Mouse (Mus musculus) forebrain, embryonic 13.5 days (tissue): ENCODE measurements around the gene Spc25. TPM values are rescaled to one million over a fixed set of nuclear protein-coding genes. Genes with fewer than 3 reads are reported as not detected.

Experiments
- ATAC-seq: fragments of 200-750 bp; cut with Nextera tagmentation; 2 replicates; pipeline ENCODE4 v1.8.0; 2017
- H3K27ac ChIP-seq: fragments of 300-500 bp; sonication (generic); 2 replicates; pipeline ENCODE4 v1.5.1; 2015; ENCODE audit warnings: inconsistent platforms, mild to moderate bottlenecking, moderate library complexity
- H3K27me3 ChIP-seq: fragments of 300-500 bp; sonication (generic); 2 replicates; pipeline ENCODE4 v1.6.1; 2015; ENCODE audit warnings: mild to moderate bottlenecking, inconsistent platforms
- H3K36me3 ChIP-seq: fragments of 300-500 bp; sonication (generic); 2 replicates; pipeline ENCODE4 v1.6.1; 2015; ENCODE audit warnings: mild to moderate bottlenecking, inconsistent platforms; ENCODE audit not compliant: poor library complexity, severe bottlenecking
- H3K4me1 ChIP-seq: fragments of 300-500 bp; sonication (generic); 2 replicates; pipeline ENCODE4 v1.6.1; 2015; ENCODE audit warnings: inconsistent platforms
- H3K4me2 ChIP-seq: fragments of 300-500 bp; sonication (generic); 2 replicates; pipeline ENCODE4 v1.6.1; 2015; ENCODE audit warnings: inconsistent platforms, mild to moderate bottlenecking, moderate library complexity
- H3K4me3 ChIP-seq: fragments of 300-500 bp; sonication (generic); 2 replicates; pipeline ENCODE4 v1.5.1; 2015; ENCODE audit warnings: mild to moderate bottlenecking, inconsistent platforms
- H3K9ac ChIP-seq: fragments of 300-500 bp; sonication (generic); 2 replicates; pipeline ENCODE4 v1.6.1; 2015; ENCODE audit warnings: mild to moderate bottlenecking, inconsistent platforms
- H3K9me3 ChIP-seq: fragments of 300-500 bp; sonication (generic); replicated peaks from 2 replicates; pipeline ENCODE4 v1.6.1; 2016; ENCODE audit warnings: inconsistent platforms
- WGBS: fragments of 180-500 bp; shearing (Covaris S2); methylation state at CpG from one replicate; pipeline ENCODE4 v1.1.7; 2015; 5-methylcytosine and 5-hydroxymethylcytosine counted together
- polyA plus RNA-seq: library from polyadenylated mRNA; unstranded; fragments of >200 nt; fragmentation: Nextera tagmentation; extraction: Ambion mirVana; gene quantifications from 2 replicates; pipeline ENCODE4 v1.2.1, GENCODE M21; 2015

Gene Spc25
- polyA plus RNA-seq, 1 experiment from 2014 or later = 226 TPM

- WGBS = 22% methylated on average over 5 of the region's 5 CpGs
- Histone ChIP-seq H3K9ac (no peak overlapping the region), H3K27ac (no peak overlapping the region), H3K9me3 (no peaks in the 10 kb centered on the region), H3K4me1 (no peaks in the 10 kb centered on the region), H3K36me3 (no peaks in the 10 kb centered on the region), H3K4me2 (no peak overlapping the region), H3K27me3 (peaks cover 11% of the 10 kb centered on the region; the same call in 1 of the 2 replicates), H3K4me3 (no peak overlapping the region)
- no peak for ATAC-seq
Measured at GRCm38 (mm10) chr2:69221868-69222416, 15.9 kb upstream of the Spc25 start.

- Histone ChIP-seq H3K4me1 (0 out of 2 replicates have a peak, but pooled peaks cover 5% of the 10 kb centered on the region), H3K9ac (no peak overlapping the region), H3K36me3 (no peaks in the 10 kb centered on the region), H3K27me3 (no peaks in the 10 kb centered on the region), H3K9me3 (no peaks in the 10 kb centered on the region), H3K4me2 (no peak overlapping the region), H3K4me3 (no peak overlapping the region), H3K27ac (no peak overlapping the region)
- WGBS = 67% methylated on average over 7 of the region's 7 CpGs
- ATAC-seq = no peak
Measured at GRCm38 (mm10) chr2:69215242-69215641, 9.2 kb upstream of the Spc25 start.

DNA sequence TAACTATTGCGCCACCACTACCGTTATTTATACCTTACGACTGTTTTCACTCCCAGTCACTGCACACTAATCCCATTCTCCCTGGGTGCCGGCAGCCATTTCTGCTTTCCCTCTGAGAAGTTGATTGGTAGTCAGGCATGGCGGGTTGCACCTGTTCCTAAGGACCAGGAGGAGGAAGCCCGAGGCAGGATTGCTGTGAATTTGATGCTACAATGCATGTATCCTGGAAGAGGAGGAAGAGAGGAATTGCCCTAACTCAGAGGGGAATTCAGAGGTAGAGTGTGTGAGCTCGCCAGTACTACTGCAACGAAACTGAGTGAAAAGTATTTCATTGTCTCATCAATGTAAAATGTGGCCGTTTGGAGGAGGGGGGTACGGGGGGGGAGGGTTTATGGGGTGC, 6.7 kb upstream of the Spc25 start:
- 68% methylated on average over 10 of the region's 10 CpGs for WGBS
- no peaks in the 10 kb centered on the region for H3K27me3 ChIP-seq
- H3K36me3 ChIP-seq = no peaks in the 10 kb centered on the region
- no peak overlapping the region for H3K4me2 ChIP-seq
- ATAC-seq = no peak
- H3K9ac ChIP-seq = no peak overlapping the region
- H3K27ac ChIP-seq = no peak overlapping the region
- H3K4me3 ChIP-seq = no peak overlapping the region
- no peaks in the 10 kb centered on the region for H3K9me3 ChIP-seq
- H3K4me1 ChIP-seq = 0 out of 2 replicates have a peak, but pooled peaks cover 5% of the 10 kb centered on the region

GRCm38 (mm10) chr2:69210773-69211172, 4.8 kb upstream of the Spc25 start, which contains the start of gene G6pc2:
Gene G6pc2, plus strand, starts transcription at chr2:69211073.
- 82% methylated on average over 7 of the region's 7 CpGs for WGBS
- Histone ChIP-seq H3K4me2 (no peak within 1 kb of the TSS), H3K9ac (no peak within 1 kb of the TSS), H3K4me1 (0 out of 2 replicates have a peak, but pooled peaks cover 3% of the 10 kb centered on the region), H3K9me3 (no peaks in the 10 kb centered on the region), H3K36me3 (no peaks in the 10 kb centered on the region), H3K27ac (no peak within 1 kb of the TSS), H3K4me3 (no peak within 1 kb of the TSS), H3K27me3 (no peaks in the 10 kb centered on the region)
- ATAC-seq = no peak

DNA sequence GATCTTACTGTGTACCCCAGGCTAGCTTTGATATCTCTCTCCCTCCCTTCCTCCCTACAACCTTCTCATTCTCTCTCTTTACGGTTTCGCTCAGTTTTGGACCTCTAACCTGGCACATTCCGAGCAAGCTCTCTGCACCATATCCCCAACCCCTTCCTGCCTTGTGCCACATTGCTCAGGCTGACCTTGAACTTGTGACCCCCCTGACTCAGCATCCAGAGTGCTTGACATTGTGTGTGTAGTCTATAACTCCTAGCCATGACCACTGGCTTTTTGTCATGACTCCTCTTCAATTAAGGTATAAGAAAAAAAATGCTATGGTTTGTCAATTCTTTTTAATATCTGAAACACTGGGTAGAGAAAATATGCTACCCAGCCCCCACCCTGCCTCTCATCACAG, 3.7 kb upstream of the Spc25 start:
- no peak overlapping the region for H3K9ac ChIP-seq
- no peak for ATAC-seq
- H3K4me2 ChIP-seq = no peak overlapping the region
- H3K36me3 ChIP-seq = no peaks in the 10 kb centered on the region
- H3K27ac ChIP-seq = no peak overlapping the region
- peaks cover 11% of the 10 kb centered on the region for H3K4me1 ChIP-seq
- no peaks in the 10 kb centered on the region for H3K9me3 ChIP-seq
- no peaks in the 10 kb centered on the region for H3K27me3 ChIP-seq
- H3K4me3 ChIP-seq = no peak overlapping the region
- WGBS = 91% methylated on average over 3 of the region's 3 CpGs

GRCm38 (mm10) chr2:69206523-69206922, 529 bp upstream of the Spc25 start:
- ATAC-seq = peak; percentile 17; the same call in 1 of the 2 replicates
- no peak overlapping the region for H3K4me2 ChIP-seq

DNA sequence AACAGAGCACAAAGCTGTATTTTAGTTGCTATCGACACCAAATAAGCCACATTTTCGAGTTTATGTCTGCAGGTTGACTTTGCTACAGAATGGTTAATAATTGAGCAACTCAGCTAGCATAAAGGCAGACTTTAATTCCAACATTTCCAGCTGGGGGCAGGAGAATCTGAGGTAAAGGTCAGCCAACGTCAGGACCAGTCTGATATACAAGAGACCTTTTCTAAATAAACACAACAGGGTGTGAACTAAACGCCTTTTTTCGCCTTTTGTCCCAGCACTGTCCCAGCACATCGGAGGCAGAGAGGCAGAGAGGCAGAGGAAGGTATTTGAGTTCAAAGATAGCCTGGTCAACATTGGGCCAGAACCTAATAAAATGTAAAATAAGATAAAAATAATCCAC, 809 bp downstream of the Spc25 start:
- H3K27me3 ChIP-seq = no peaks in the 10 kb centered on the region
- no peak for ATAC-seq
- no peak overlapping the region for H3K27ac ChIP-seq
- WGBS = 16% methylated on average over 6 of the region's 6 CpGs
- H3K4me1 ChIP-seq = peaks cover 17% of the 10 kb centered on the region
- H3K4me2 ChIP-seq = peak overlapping the region; percentile 83
- peaks cover 19% of the 10 kb centered on the region for H3K36me3 ChIP-seq
- peak overlapping the region; percentile 81 for H3K9ac ChIP-seq
- no peaks in the 10 kb centered on the region for H3K9me3 ChIP-seq
- peak overlapping the region; percentile 86 for H3K4me3 ChIP-seq

More at GRCm38 (mm10) chr2:69206523-69206922, 529 bp upstream of the Spc25 start:
- Histone ChIP-seq H3K27me3 (no peaks in the 10 kb centered on the region), H3K36me3 (peaks cover 10% of the 10 kb centered on the region), H3K4me3 (no peak overlapping the region), H3K4me1 (peaks cover 17% of the 10 kb centered on the region), H3K9me3 (no peaks in the 10 kb centered on the region), H3K27ac (no peak overlapping the region), H3K9ac (no peak overlapping the region)
- WGBS = 30% methylated on average over 7 of the region's 7 CpGs

DNA sequence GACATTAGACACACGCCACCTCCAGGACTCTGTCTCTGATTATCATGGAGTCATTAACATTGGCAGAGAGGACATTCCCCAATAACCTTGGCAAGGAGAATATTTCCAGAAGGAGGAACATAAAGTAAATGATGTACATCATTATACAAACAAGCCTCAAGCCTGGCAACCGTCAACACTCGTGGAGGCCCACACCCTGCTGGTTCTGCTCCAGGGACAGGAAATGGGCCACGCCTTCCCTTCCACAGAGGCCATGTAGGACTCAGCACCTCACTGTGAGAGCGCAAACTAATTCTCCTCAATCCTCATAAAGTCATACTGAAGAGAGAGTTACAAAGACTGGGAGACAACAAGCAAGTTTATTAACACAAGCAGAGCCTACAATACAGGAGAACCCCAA, 12.4 kb downstream of the Spc25 start:
- Histone ChIP-seq H3K36me3 (peaks cover 41% of the 10 kb centered on the region), H3K9ac (no peak overlapping the region), H3K4me2 (no peak overlapping the region), H3K4me1 (no peaks in the 10 kb centered on the region), H3K27me3 (no peaks in the 10 kb centered on the region), H3K9me3 (no peaks in the 10 kb centered on the region), H3K4me3 (no peak overlapping the region), H3K27ac (no peak overlapping the region)
- WGBS = 87% methylated on average over 5 of the region's 5 CpGs
- no peak for ATAC-seq

GRCm38 (mm10) chr2:69191059-69191458, 14.9 kb downstream of the Spc25 start:
- Histone ChIP-seq H3K4me1 (0 out of 2 replicates have a peak, but pooled peaks cover 5% of the 10 kb centered on the region), H3K36me3 (peaks cover 28% of the 10 kb centered on the region), H3K27me3 (no peaks in the 10 kb centered on the region), H3K9ac (no peak overlapping the region), H3K4me3 (no peak overlapping the region), H3K4me2 (no peak overlapping the region), H3K27ac (no peak overlapping the region), H3K9me3 (no peaks in the 10 kb centered on the region)
- no peak for ATAC-seq
- WGBS = 90% methylated on average over 5 of the region's 5 CpGs

GRCm38 (mm10) chr2:69189222-69189621, 16.8 kb downstream of the Spc25 start:
- Histone ChIP-seq H3K27me3 (no peaks in the 10 kb centered on the region), H3K9me3 (no peaks in the 10 kb centered on the region), H3K4me3 (no peak overlapping the region), H3K4me1 (0 out of 2 replicates have a peak, but pooled peaks cover 5% of the 10 kb centered on the region), H3K36me3 (peaks cover 15% of the 10 kb centered on the region), H3K27ac (no peak overlapping the region), H3K4me2 (no peak overlapping the region), H3K9ac (no peak overlapping the region)
- ATAC-seq = no peak
- WGBS = 70% methylated on average over 4 of the region's 4 CpGs

DNA sequence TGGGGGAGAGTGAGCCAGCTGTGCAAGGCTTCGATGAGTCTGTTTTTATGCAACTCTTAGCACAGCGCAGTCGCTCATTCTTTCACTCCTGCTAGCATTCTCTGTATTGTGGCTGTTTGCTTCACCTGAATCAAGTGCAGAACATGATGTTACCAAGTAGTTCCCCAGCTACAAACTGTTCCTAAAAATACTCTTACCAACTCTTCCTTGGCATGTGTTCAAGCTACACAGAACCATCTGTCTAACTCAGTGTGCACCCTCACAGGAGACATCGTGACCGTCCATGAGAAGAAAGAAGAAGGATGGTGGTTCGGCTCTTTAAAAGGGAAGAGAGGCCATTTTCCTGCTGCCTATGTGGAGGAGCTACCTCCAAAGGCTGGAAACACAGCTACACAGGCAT, 17.3 kb downstream of the Spc25 start:
- WGBS = 91% methylated on average over 6 of the region's 6 CpGs
- H3K27ac ChIP-seq = no peak overlapping the region
- ATAC-seq = no peak

GRCm38 (mm10) chr2:69187990-69188389, 18.0 kb downstream of the Spc25 start:
- Histone ChIP-seq H3K27me3 (no peaks in the 10 kb centered on the region), H3K36me3 (peaks cover 2% of the 10 kb centered on the region), H3K9ac (no peak overlapping the region), H3K4me3 (no peak overlapping the region), H3K4me1 (0 out of 2 replicates have a peak, but pooled peaks cover 5% of the 10 kb centered on the region), H3K27ac (no peak overlapping the region), H3K9me3 (no peaks in the 10 kb centered on the region), H3K4me2 (no peak overlapping the region)
- ATAC-seq = no peak
- WGBS = 79% methylated on average over 2 of the region's 2 CpGs

More for the DNA sequence above, 17.3 kb downstream of the Spc25 start:
- Histone ChIP-seq H3K4me2 (no peak overlapping the region), H3K36me3 (peaks cover 10% of the 10 kb centered on the region), H3K27me3 (no peaks in the 10 kb centered on the region), H3K9me3 (no peaks in the 10 kb centered on the region), H3K9ac (no peak overlapping the region), H3K4me1 (0 out of 2 replicates have a peak, but pooled peaks cover 5% of the 10 kb centered on the region), H3K4me3 (no peak overlapping the region)

- Histone ChIP-seq H3K36me3 (no peaks in the 10 kb centered on the region), H3K4me1 (no peaks in the 10 kb centered on the region), H3K9ac (no peak overlapping the region), H3K27me3 (no peaks in the 10 kb centered on the region), H3K9me3 (no peaks in the 10 kb centered on the region), H3K4me2 (no peak overlapping the region), H3K4me3 (no peak overlapping the region), H3K27ac (no peak overlapping the region)
- no peak for ATAC-seq
- WGBS = 93% methylated on average over 4 of the region's 4 CpGs
Measured at GRCm38 (mm10) chr2:69179721-69180120, 26.3 kb downstream of the Spc25 start.
